Mouse (Mus musculus) testis, postnatal 14 days (tissue): ENCODE results near the gene Haus8.
"Not testable (repeated sequence)": the region's sequence is repeated elsewhere in the genome, so short reads cannot be mapped to it uniquely, and the experiment has no call there.

Experiments used
- DNase-seq: peaks from one replicate; pipeline ENCODE4 v3.0.0; 2021; ENCODE audit warnings: low spot score

Gene Haus8

GRCm38 (mm10) chr8:71272286-71273150, at the start of gene Haus8, which contains the start of gene Myo9b:
TSS of gene Haus8 (minus strand) at chr8:71272934.
TSS of gene Myo9b (plus strand) at chr8:71272714.
- DNase-seq: peak; percentile 97

DNA sequence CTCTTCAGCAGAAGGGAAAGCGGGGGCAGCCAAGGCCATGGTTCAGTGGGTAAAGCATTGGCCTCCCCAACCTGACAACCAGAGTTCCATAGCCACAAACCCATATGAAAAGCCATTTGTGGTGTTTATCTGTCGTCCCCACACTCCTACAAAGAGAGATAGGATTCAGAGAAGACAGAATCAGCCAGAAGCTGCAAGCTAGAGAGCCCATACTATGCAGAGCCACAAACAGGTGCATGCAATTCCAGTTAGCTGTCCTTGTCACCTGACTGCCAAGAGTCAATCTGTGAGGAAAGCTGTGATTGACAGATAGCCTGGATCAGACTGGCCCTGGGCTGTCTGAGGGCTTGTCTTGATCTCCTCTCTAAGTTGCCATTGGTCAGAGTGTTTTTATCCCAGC, 47.0 kb upstream of the Haus8 start:
- DNase-seq: not testable (repeated sequence)

GRCm38 (mm10) chr8:71318610-71319009, 45.9 kb upstream of the Haus8 start:
- DNase-seq: not testable (repeated sequence)

DNA sequence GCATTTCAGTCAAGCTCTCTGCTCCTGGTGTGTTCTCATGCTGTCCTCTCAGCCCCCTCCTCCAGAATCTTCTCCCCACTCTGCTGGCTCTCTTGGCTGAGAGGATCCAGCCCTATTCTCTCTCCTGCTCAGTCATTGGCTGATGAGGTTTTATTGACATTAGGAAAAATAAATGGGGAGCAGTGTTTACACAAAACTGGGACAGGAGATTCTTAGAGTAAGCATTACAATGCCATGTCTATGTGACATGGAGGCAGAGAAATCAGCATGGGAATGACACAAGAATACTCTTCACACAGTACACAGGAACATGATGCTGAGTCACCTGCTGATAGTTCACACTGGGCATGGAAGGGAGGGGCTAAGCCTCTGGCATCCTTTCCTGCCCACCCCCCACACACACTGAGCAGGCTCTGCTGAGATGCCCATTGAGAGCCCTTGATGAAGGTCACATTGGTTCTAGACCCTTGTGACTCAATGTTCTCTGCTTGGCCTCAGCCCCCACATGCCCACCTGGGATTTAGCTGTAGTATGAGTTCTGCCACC, 43.8 kb upstream of the Haus8 start:
- no peak for DNase-seq

GRCm38 (mm10) chr8:71315972-71316371, 43.2 kb upstream of the Haus8 start:
- no peak for DNase-seq

- no peak for DNase-seq
Measured at GRCm38 (mm10) chr8:71313951-71314350, 41.2 kb upstream of the Haus8 start.

DNA sequence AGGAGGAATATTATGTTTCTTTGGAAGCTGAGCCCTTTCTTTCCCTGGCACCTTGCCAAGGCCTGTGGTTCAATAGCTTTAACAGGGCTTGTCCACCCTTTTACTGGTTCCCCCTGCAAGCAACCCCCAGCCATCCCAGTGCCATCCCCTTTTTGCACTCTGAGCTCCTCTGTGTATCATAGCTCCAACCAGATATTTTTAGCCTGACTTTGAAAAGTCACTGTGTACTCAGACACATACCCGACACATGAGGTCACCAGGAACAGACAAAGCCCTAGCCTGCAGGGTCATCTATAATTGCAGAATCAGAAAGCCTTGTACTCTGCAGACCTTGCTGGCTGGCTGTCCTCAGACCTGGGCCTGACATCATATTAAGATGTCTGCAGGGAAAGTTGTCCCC, 40.0 kb upstream of the Haus8 start:
- peak; percentile 45 for DNase-seq

DNA sequence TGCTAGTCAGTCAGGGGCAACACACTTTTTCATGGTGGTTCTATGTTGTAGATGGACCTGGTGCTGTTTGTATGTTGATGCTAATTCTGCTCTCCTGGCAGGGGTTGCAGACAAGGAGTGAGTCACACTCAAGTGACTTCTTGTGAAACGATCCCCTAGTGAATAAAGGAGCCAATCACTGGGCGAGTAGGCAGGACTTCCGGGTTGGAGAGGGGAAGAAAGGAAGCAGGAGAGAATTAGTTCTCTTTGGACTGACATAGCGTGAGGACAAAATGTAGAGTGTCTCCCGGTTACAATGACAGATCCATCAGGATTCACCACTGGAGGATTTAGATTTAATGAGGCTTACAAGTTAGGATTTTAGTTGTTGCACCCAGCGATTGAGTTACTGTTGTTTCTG, 37.7 kb upstream of the Haus8 start:
- no peak for DNase-seq

- DNase-seq: no peak
Measured at GRCm38 (mm10) chr8:71307913-71308312, 35.2 kb upstream of the Haus8 start.

GRCm38 (mm10) chr8:71307371-71307770, 34.6 kb upstream of the Haus8 start:
- DNase-seq: no peak

DNA sequence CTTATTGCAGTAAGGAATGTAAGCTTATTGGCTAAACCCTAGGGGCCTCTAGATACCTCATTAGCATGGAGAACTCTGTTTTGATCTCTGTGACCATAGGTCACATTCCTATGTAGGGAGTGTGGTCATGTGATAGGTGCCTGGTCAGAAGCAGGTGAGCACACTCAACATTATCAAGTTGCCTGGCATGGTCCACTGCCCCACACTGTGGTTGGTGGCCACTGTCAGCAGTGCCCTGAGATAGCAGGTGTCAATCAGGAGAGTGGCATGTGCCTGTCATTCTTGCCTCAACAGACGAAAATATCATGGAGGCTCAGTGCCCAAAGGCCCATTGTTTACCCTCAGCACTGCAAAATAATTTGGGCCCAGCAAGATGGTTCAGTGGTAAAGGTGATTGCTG, 33.3 kb upstream of the Haus8 start:
- no peak for DNase-seq

- DNase-seq: no peak
Measured at GRCm38 (mm10) chr8:71303632-71304031, 30.9 kb upstream of the Haus8 start.

DNA sequence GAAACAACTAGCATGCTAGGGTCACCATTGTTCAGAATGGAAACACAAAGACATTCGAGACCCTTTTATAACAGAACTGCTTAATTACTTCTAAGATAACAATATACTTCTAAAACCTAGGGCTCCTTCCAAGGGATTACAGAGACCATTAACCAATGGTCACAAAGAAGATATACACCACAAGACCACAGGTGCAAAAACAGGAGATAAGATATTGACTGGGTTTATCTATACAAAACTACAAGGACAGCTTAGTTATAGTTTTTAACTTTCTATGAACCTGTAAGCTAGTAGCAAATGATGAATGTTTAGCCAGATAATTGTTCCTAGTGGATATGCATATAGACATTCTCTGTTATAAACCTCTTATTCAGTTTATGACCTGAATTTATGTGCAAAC, 30.1 kb upstream of the Haus8 start:
- no peak for DNase-seq

DNA sequence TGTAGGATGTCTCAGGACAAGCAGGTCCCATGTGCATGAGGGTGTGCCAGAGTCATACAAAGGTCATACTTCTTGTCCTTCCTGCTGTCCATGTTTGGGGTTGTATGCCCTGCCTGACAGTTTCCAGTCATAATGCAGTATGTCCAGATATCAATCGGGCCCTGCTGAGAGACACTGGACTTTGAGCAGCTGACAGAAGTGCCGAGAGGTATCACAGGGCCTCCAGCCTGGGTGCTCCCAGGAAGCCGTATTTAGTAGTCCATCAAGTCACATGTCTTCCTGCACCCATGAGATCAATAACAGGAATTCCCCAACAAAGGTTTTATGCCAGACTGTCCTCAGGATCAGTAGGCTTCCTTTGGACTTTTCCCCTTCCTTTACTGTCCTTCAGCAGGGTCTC, 27.0 kb upstream of the Haus8 start:
- DNase-seq: no peak

- no peak for DNase-seq
Measured at GRCm38 (mm10) chr8:71297439-71297838, 24.7 kb upstream of the Haus8 start.

DNA sequence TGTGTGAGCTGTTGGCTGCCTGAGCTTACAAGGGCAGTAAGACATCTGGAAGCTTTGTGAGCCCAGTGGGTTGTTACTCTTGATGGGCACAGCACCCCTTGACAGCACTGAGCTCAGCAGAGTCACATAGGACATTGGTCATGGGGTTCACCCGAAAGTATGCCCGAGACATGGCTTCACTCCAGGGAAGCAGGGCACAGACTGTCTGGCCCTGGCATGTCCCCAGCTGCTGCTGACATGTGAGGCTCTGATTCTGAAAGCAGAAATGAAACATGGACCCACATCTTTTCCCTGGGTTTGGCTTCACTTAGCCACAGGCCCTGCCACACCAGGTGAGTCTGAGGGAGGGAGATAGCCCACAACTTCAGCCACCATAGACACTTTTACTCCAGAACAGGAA, 24.1 kb upstream of the Haus8 start:
- no peak for DNase-seq

GRCm38 (mm10) chr8:71296188-71296621, 23.5 kb upstream of the Haus8 start:
- no peak for DNase-seq

DNA sequence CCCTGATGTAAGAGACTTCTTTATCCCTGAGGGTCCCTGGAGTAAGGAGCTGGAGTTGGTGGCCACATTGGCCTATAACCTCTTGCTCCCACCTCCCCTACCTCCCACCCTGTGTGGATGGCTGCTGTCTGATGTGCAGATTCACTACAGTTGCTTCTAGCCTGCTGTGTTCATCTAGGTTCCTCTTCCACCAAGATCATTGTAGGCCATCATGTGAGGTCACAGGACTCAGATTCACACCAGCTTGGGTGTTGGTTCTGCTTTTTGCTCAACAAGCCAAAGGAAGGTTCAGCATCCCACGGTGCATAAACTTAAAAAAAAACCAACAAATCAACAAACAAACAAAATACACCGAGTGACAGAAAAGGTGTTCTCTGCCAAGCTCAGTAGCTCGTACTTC, 21.2 kb upstream of the Haus8 start:
- not testable (repeated sequence) for DNase-seq

DNA sequence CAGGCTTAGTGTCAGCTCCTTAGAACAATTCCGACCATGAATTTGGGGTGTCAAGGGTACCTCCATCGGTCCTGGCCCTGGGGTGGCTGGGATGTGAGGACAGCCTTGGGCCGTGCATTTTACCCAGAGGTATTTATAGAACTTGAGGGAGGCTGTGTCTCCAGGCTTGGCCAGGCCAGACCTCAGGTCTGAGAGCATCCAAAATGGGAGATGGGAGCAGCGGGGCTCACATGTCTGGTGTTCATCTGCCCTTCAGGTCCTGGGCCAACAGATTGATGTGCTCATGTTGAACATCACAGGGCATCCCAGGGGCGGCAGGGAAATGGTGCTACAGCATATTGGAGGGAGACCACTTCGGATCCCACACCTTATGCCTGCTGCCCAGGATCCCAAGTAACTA, 18.6 kb upstream of the Haus8 start:
- no peak for DNase-seq

DNA sequence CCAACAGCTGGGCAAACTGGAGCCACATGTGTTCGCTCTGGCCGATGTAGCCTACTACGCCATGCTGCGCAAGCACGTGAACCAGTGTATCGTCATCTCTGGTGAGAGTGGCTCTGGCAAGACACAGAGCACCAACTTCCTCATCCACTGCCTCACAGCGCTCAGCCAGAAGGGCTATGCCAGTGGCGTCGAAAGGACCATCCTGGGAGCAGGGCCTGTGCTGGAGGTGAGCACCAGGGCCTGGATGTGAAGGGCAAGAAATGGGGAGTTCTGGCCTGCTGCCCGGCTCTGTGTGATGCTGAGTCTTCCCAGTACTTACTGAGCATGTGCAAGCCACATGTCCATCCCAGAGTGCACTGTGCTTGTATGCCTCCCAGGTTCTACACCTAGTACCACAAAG, 18.2 kb upstream of the Haus8 start:
- no peak for DNase-seq

DNA sequence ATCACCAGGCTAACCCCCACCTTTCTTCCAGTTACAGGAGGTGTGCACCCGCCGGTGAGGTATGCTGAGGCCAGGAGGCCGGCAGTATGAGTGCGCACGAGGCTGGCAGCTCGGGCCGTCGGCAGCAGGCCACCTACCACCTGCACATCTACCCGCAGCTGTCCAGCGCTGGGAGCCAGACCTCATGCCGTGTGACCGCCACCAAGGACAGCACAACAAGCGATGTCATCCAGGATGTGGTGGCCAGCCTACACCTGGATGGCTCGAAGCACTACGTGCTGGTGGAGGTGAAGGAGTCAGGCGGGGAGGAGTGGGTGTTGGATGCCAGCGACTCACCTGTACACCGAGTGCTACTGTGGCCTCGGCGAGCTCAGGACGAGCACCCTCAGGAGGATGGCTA, 17.5 kb upstream of the Haus8 start:
- DNase-seq: no peak

- no peak for DNase-seq
Measured at GRCm38 (mm10) chr8:71289098-71289497, 16.4 kb upstream of the Haus8 start.

- DNase-seq: no peak
Measured at GRCm38 (mm10) chr8:71288441-71288949, 15.8 kb upstream of the Haus8 start.
